Mouse (Mus musculus) lung, adult 2 months (tissue): ENCODE measurements at regions not wholly inside any gene's neighbourhood (a gene's known extent, or its start where the extent isn't known, plus 50 kb on each side); places are given as distances from the start of the nearest gene placed in this dataset.

ENCODE experiments used
- CTCF ChIP-seq: fragments of 200-500 bp; IDR thresholded peaks from 2 replicates; pipeline ENCODE4 v1.5.1; 2011; ENCODE audit warnings: mild to moderate bottlenecking, low read length, control low read depth; ENCODE audit not compliant: insufficient read depth
- POLR2A ChIP-seq: fragments of 200-500 bp; IDR thresholded peaks from 2 replicates; pipeline ENCODE4 v1.6.1; 2011; ENCODE audit warnings: low read depth, mild to moderate bottlenecking, control low read depth, low read length, borderline replicate concordance; ENCODE audit errors: extremely low read depth

- no peak for TF ChIP-seq CTCF
- no peak for TF ChIP-seq POLR2A
These were observed 59.6 kb downstream of the Gadd45g start for GRCm38 (mm10) chr13:51906103-51906502.
